Mouse (Mus musculus): Measurements from ENCODE around the gene Gm28230.

- TF ChIP-seq CTCF (IDR thresholded peaks at IDR 0.05; ENCODE audit: control insufficient read depth, insufficient read depth, low read length) (no peak), POLR2A (IDR thresholded peaks at IDR 0.05; ENCODE audit: borderline replicate concordance, control insufficient read depth, low read depth, low read length) (no peak)
Observed at GRCm38 (mm10) chr2:74732513-74733316, 6.2 kb downstream of the Gm28230 start.
